In genomic region chr2:7548886-7549285, GRCm38 (mm10) we compare ENCODE assay signal across 24 mouse cellular contexts.
"Had no signal": no experiment of that assay in that cellular context is flagged by ENCODE, and none has a peak within 500 bp of the region (broad histone marks: within the 10 kb centered on the region; RNA-seq: fewer than 3 reads in every experiment).

No protein-coding gene starts in this region.

- H3K9me3 ChIP-seq: limb, embryonic 10.5 days; limb, embryonic 13.5 days; liver, embryonic 12.5 days; liver, embryonic 15.5 days; lung, embryonic 15.5 days; megakaryocyte, embryonic 14.5 days; midbrain, embryonic 10.5 days; neural tube, embryonic 12.5 days; neural tube, embryonic 15.5 days had no signal

- H3K4me3 ChIP-seq: limb, embryonic 10.5 days; limb, embryonic 13.5 days; liver, embryonic 12.5 days; liver, embryonic 15.5 days; lung, embryonic 15.5 days; megakaryocyte, embryonic 14.5 days; midbrain, embryonic 10.5 days; neural tube, embryonic 12.5 days; neural tube, embryonic 15.5 days had no signal

- H3K4me2 ChIP-seq: limb, embryonic 13.5 days; liver, embryonic 12.5 days; liver, embryonic 15.5 days; lung, embryonic 15.5 days; neural tube, embryonic 12.5 days; neural tube, embryonic 15.5 days had no signal

- H3K27ac ChIP-seq: limb, embryonic 10.5 days; limb, embryonic 13.5 days; liver, embryonic 12.5 days; liver, embryonic 15.5 days; lung, embryonic 15.5 days; midbrain, embryonic 10.5 days; neural tube, embryonic 12.5 days; neural tube, embryonic 15.5 days had no signal

- H3K9ac ChIP-seq: limb, embryonic 13.5 days; liver, embryonic 12.5 days; liver, embryonic 15.5 days; lung, embryonic 15.5 days; neural tube, embryonic 12.5 days; neural tube, embryonic 15.5 days had no signal

- H3K27me3 ChIP-seq: limb, embryonic 13.5 days; liver, embryonic 12.5 days; liver, embryonic 15.5 days; lung, embryonic 15.5 days; megakaryocyte, embryonic 14.5 days; neural tube, embryonic 12.5 days; neural tube, embryonic 15.5 days had no signal

- H3K4me1 ChIP-seq: limb, embryonic 10.5 days; limb, embryonic 13.5 days; liver, embryonic 12.5 days; liver, embryonic 15.5 days; lung, embryonic 15.5 days; megakaryocyte, embryonic 14.5 days; midbrain, embryonic 10.5 days; neural tube, embryonic 12.5 days; neural tube, embryonic 15.5 days had no signal

- ATAC-seq: intestine, embryonic 16.5 days; liver, embryonic 12.5 days had no signal

- DNase-seq: kidney, adult 18-20 months; kidney, adult 9 months; kidney, postnatal 14 days; kidney, postnatal 4 days; layer of hippocampus, postnatal 36 days; liver; lung, adult 18-20 months; lung, postnatal 10 days; lung, postnatal 36 days; midbrain, embryonic 14.5 days; retina, postnatal 1 day; thymus, adult 2 months; thymus, postnatal 14 days; thymus, postnatal 4 days had no signal

- H3K36me3 ChIP-seq: limb, embryonic 10.5 days; limb, embryonic 13.5 days; liver, embryonic 12.5 days; liver, embryonic 15.5 days; lung, embryonic 15.5 days; midbrain, embryonic 10.5 days; neural tube, embryonic 12.5 days; neural tube, embryonic 15.5 days had no signal
